ENCODE assay signal across 8 mouse cellular contexts in genomic region chr7:67910528-67910927, GRCm38 (mm10). TPM values are rescaled to one million over a fixed set of nuclear protein-coding genes. Genes with fewer than 3 reads are reported as not detected.
DNase-seq lines count a peak whose midpoint lies in the region; ATAC-seq and TF ChIP-seq lines count a peak whose summit lies in the region.

No protein-coding gene starts in this region.

- peak; percentile 83 for DNase-seq in kidney, postnatal 0 days (ENCODE audit: low spot score)
- no peak for DNase-seq in kidney, adult 11 months
- DNase-seq in urinary bladder, adult 18-20 months (ENCODE audit: low spot score in 2 of 2): no peak

- 37% methylated on average over 10 of the region's 10 CpGs for WGBS in kidney, postnatal 0 days
- 6% methylated on average over 10 of the region's 10 CpGs for WGBS in embryonic facial prominence, embryonic 13.5 days
- 28% methylated on average over 10 of the region's 10 CpGs for WGBS in hindbrain, embryonic 13.5 days

- no peak overlapping the region for H3K4me3 ChIP-seq in kidney, postnatal 0 days (replicated peaks; ENCODE audit: low read depth, low read length)
- peak overlapping the region; percentile 16; the same call in 1 of the 2 replicates for H3K4me3 ChIP-seq in embryonic facial prominence, embryonic 13.5 days
- H3K4me3 ChIP-seq in hindbrain, embryonic 13.5 days: 0 out of 2 replicates have a peak overlapping the region, but pooled peaks have one; percentile 12
- no peak overlapping the region for H3K4me3 ChIP-seq in myocyte

- no peak for ATAC-seq in kidney, postnatal 0 days (replicated peaks; ENCODE audit: low FRiP score, low read depth)
- no peak for ATAC-seq in embryonic facial prominence, embryonic 13.5 days (ENCODE audit: insufficient number of reproducible peaks, insufficient read depth, low FRiP score, low TSS enrichment, low read depth)
- ATAC-seq in hindbrain, embryonic 13.5 days (ENCODE audit: low FRiP score): no peak
- ATAC-seq in erythroid progenitor cell, adult 5-6 weeks (replicated peaks; ENCODE audit: low FRiP score, poor library complexity, severe bottlenecking): no peak
- no peak for ATAC-seq in erythroblast, adult 5-6 weeks (replicated peaks; ENCODE audit: low FRiP score, poor library complexity, severe bottlenecking)

- TF ChIP-seq CTCF in kidney, postnatal 0 days (IDR thresholded peaks at IDR 0.05; ENCODE audit: low read depth): no peak

- no peaks in the 10 kb centered on the region for H3K79me2 ChIP-seq in myocyte (ENCODE audit: control insufficient read depth, insufficient read depth)

- no peaks in the 10 kb centered on the region for H3K27me3 ChIP-seq in kidney, postnatal 0 days (ENCODE audit: insufficient read depth, low read length)
- H3K27me3 ChIP-seq in embryonic facial prominence, embryonic 13.5 days: no peaks in the 10 kb centered on the region
- no peaks in the 10 kb centered on the region for H3K27me3 ChIP-seq in hindbrain, embryonic 13.5 days
- no peaks in the 10 kb centered on the region for H3K27me3 ChIP-seq in myocyte (ENCODE audit: control insufficient read depth, insufficient read depth, insufficient read length)

- no peaks in the 10 kb centered on the region for H3K36me3 ChIP-seq in kidney, postnatal 0 days (ENCODE audit: insufficient read depth, low read length)
- H3K36me3 ChIP-seq in embryonic facial prominence, embryonic 13.5 days: no peaks in the 10 kb centered on the region
- H3K36me3 ChIP-seq in hindbrain, embryonic 13.5 days: no peaks in the 10 kb centered on the region
- H3K36me3 ChIP-seq in myocyte (ENCODE audit: control insufficient read depth, insufficient read depth): no peaks in the 10 kb centered on the region

- TF ChIP-seq POLR2A in myocyte (IDR thresholded peaks at IDR 0.05; ENCODE audit: insufficient read length, low read depth): no peak

- H3K27ac ChIP-seq in kidney, postnatal 0 days: peak overlapping the region; percentile 71; the same call in 1 of the 2 replicates
- H3K27ac ChIP-seq in embryonic facial prominence, embryonic 13.5 days: peak overlapping the region; percentile 91
- H3K27ac ChIP-seq in hindbrain, embryonic 13.5 days: no peak overlapping the region

- peak overlapping the region; percentile 27; the same call in 1 of the 2 replicates for H3K4me2 ChIP-seq in kidney, postnatal 0 days (ENCODE audit: low read length)
- H3K4me2 ChIP-seq in embryonic facial prominence, embryonic 13.5 days: peak overlapping the region; percentile 48
- peak overlapping the region; percentile 37 for H3K4me2 ChIP-seq in hindbrain, embryonic 13.5 days
- peak overlapping the region; percentile 42 for H3K4me2 ChIP-seq in myocyte (ENCODE audit: low read depth)

- H3K9me3 ChIP-seq in kidney, postnatal 0 days (replicated peaks; ENCODE audit: low read length): no peaks in the 10 kb centered on the region
- H3K9me3 ChIP-seq in embryonic facial prominence, embryonic 13.5 days: no peaks in the 10 kb centered on the region
- no peaks in the 10 kb centered on the region for H3K9me3 ChIP-seq in hindbrain, embryonic 13.5 days

- no peak overlapping the region for H3K9ac ChIP-seq in kidney, postnatal 0 days (ENCODE audit: low read depth, low read length)
- H3K9ac ChIP-seq in embryonic facial prominence, embryonic 13.5 days: no peak overlapping the region
- no peak overlapping the region for H3K9ac ChIP-seq in hindbrain, embryonic 13.5 days

- H3ac ChIP-seq in myocyte (ENCODE audit: control insufficient read depth, insufficient read length): no peak overlapping the region

- no peaks in the 10 kb centered on the region for H3K4me1 ChIP-seq in kidney, postnatal 0 days (replicated peaks; ENCODE audit: insufficient read depth, low read length)
- peaks cover 20% of the 10 kb centered on the region for H3K4me1 ChIP-seq in embryonic facial prominence, embryonic 13.5 days
- peaks cover 7% of the 10 kb centered on the region; the same call in 1 of the 2 replicates for H3K4me1 ChIP-seq in hindbrain, embryonic 13.5 days (replicated peaks)

TF ChIP-seq in myocyte, 11 proteins besides CTCF, POLR2A, EP300 and RAD21:
- TF ChIP-seq POLR2AphosphoS2 (IDR thresholded peaks at IDR 0.05; ENCODE audit: insufficient read length, low read depth) (no peak), E2F4 (IDR thresholded peaks at IDR 0.05; ENCODE audit: insufficient read depth) (no peak), CEBPB (IDR thresholded peaks at IDR 0.05; ENCODE audit: insufficient read depth, poor library complexity, severe bottlenecking) (no peak), MAX (IDR thresholded peaks at IDR 0.05; ENCODE audit: low read depth) (no peak), TCF3 (IDR thresholded peaks at IDR 0.05; ENCODE audit: insufficient read length, low read depth) (no peak), REST (IDR thresholded peaks at IDR 0.05; ENCODE audit: insufficient read depth, insufficient read length) (no peak), USF1 (IDR thresholded peaks at IDR 0.05; ENCODE audit: low read depth) (no peak), MYOG (IDR thresholded peaks at IDR 0.05; ENCODE audit: control insufficient read depth in 1 of 3, insufficient read depth in 1 of 3, insufficient read length in 2 of 3, low read depth in 2 of 3) (no peak), MYOD1 (IDR thresholded peaks at IDR 0.05; ENCODE audit: control insufficient read depth in 1 of 3, insufficient read length in 2 of 3, low read depth in 2 of 3) (no peak), SRF (IDR thresholded peaks at IDR 0.05; ENCODE audit: control insufficient read depth, insufficient read length, low read depth) (no peak), TCF12 (IDR thresholded peaks at IDR 0.05; ENCODE audit: insufficient read depth, poor library complexity, severe bottlenecking) (no peak)

RNA-seq across cellular contexts. Expression of gene Igf1r, which starts 42.1 kb away (rescaled TPM):
- polyA plus RNA-seq in kidney, postnatal 0 days (2015; fragmentation: Nextera tagmentation; extraction: Ambion mirVana): 18.1 and 18.4 TPM in 2 replicates
- polyA plus RNA-seq in embryonic facial prominence, embryonic 13.5 days (2015; fragmentation: Nextera tagmentation; extraction: Ambion mirVana): 28.7 and 34.2 TPM in 2 replicates
- 24.9 and 26.8 TPM in 2 replicates for polyA plus RNA-seq in hindbrain, embryonic 13.5 days (2015; fragmentation: Nextera tagmentation; extraction: Ambion mirVana)
- polyA plus RNA-seq in myocyte (2012; fragmentation: generic; extraction: Trizol): 7.9 TPM
- 17.3 and 28.1 TPM in 2 replicates for total RNA-seq in erythroid progenitor cell, adult 5-6 weeks (2015; ENCODE audit: low replicate concordance)
- 16.8 and 18.1 TPM in 2 replicates for total RNA-seq in erythroid progenitor cell, adult 5-6 weeks (2017; ENCODE audit: low replicate concordance)
- total RNA-seq in erythroblast, adult 5-6 weeks (2015; ENCODE audit: low replicate concordance): 17.1 and 19.6 TPM in 2 replicates
- 13.5 and 16.0 TPM in 2 replicates for total RNA-seq in erythroblast, adult 5-6 weeks (2017; ENCODE audit: low replicate concordance)

Comparison
In these comparisons a context has a peak if more than half of its experiments do, and no peak if none do; other contexts are left out.
1. H3K4me3 ChIP-seq: peak in embryonic facial prominence, embryonic 13.5 days (single experiment) and hindbrain, embryonic 13.5 days (single experiment); none in kidney, postnatal 0 days (single experiment) and myocyte (single experiment).
2. Peak in every context shown above with its lines, with median percentiles within 50 percentile points of each other: H3K4me2 ChIP-seq.